Mouse (Mus musculus) gastrocnemius, postnatal 14 days (tissue): ENCODE results near the gene Kat14. TPM values are rescaled to one million over a fixed set of nuclear protein-coding genes. Genes with fewer than 3 reads are reported as not detected.

Experiments
- DNase-seq: peaks from one replicate; pipeline ENCODE4 v3.0.0; 2021; ENCODE audit warnings: mixed read lengths
- intact Hi-C: fragments of 180-260 bp; cut with DNase I; formaldehyde crosslinking; loops from one replicate; pipeline ENCODE4 v1.15.1; 2025; ENCODE audit warnings: low total_unique reads
- total RNA-seq, 2 experiments: library from RNA; stranded (reverse); gene quantifications; 2 replicates each; pipeline ENCODE4 v1.2.3; 2021

The Kat14 gene
- total RNA-seq, 2 experiments from 2014 or later = 15.4 to 18.8 TPM

DNA sequence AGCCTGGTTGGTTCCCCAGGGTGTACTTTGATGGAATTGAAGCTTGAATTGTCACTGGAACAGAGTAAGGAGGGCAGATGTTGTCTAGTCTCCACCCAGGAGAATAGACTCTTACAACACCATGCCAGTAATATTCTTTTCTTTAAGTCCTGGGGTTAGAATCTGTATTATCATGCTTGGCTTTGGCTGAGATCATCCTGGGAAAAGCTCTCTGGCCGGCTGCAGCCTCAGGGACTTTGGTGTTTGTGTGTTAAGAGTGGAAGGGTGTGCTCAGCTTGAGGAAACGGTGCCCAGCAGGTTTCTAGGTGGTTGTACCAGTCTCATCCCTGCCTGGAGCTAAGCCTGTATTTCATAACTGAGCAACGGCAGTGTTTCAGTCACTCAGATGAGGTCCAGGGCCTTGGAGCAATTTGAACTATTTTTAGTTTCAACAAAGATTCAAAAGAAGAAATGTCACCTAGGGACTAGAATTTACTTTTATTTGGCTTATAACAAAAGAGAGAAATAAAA lies 70.5 kb downstream of the Kat14 start:
- no peak for DNase-seq
- intact Hi-C loops = no loop called here

DNA sequence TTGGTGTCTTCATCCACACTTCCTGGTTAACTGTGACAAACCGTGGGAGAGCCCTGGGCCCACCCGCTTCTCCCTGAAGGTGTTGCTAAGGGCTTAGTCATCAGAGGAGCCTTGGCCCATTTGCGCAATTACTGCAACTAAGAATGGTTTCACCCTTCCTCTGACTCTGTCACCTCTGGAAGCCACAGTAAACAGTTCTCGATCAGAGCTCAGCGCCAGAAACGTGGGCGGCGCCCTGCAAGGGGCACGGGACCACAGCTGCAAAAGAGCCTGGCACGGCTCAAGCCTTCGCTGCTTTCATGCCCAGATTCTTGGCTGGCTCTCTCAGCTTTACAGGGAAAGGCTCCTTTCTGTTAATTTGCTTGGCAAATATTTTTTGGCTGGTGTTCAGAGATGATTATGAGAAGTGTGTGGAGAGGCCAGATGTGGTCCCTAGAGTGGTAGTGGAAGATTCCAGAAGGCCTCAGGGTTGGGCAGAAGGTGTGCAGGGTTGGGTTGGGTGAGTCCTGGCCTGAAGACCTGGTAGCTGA lies 72.7 kb downstream of the Kat14 start:
- intact Hi-C loops = loop anchor here (10.0 kb wide), 1 partner anchor 137 kb away; no protein-coding TSS in a partner anchor
- DNase-seq = peak; percentile 18

DNA sequence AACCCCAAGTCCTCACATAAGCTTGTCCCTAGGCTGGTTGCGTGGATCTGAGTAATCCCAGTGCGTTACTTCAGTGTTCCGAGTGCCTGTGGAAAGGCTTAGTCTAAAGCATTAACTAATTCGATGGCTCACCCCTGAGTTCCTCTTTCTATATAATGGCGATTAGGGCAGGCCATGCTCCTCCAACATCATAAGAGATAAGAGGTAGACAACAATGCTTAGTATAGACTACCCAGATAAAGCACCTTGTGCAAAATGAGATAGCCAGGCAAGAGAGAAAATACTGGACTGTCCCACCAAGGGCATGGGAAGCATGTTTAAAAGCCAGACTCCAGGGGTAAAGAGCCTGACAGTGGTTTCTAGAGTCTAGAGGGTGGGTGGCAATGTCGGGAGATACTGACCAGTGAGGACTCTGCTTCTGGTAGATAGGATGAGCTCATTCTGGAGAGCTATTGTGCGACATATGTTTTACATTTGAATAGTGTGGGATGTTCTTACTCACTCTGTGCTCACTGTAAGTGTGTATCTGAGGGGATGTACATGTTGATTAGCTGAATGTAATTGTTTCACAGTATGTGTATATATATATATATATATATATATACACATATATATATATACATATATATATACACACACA lies 77.7 kb downstream of the Kat14 start:
- no peak for DNase-seq
- intact Hi-C loops = loop anchor here (10.0 kb wide), 1 partner anchor 142 kb away; no protein-coding TSS in a partner anchor

DNA sequence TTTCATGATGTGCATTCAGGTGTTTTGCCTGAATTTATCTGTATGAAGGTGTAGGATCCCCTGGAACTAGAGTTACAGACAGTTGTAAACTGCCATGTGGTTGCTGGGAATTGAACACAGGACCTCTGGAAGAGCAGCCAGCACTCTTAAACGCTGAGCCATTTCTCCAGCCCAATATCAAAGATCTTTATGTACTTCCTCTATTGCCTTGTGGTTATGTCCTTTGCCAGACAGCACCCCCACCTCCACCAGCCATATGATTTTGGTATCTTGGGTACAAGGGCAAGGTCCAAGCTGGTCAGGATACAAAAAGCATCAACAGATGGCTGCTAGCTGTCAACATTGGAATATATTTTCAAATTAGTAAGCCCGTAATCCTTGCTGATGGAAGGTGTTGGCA lies 81.6 kb downstream of the Kat14 start:
- intact Hi-C loops = loop anchor here (10.0 kb wide), 3 partner anchors 96 to 616 kb away; partner anchors contain the start of gene Bfsp1
- no peak for DNase-seq

DNA sequence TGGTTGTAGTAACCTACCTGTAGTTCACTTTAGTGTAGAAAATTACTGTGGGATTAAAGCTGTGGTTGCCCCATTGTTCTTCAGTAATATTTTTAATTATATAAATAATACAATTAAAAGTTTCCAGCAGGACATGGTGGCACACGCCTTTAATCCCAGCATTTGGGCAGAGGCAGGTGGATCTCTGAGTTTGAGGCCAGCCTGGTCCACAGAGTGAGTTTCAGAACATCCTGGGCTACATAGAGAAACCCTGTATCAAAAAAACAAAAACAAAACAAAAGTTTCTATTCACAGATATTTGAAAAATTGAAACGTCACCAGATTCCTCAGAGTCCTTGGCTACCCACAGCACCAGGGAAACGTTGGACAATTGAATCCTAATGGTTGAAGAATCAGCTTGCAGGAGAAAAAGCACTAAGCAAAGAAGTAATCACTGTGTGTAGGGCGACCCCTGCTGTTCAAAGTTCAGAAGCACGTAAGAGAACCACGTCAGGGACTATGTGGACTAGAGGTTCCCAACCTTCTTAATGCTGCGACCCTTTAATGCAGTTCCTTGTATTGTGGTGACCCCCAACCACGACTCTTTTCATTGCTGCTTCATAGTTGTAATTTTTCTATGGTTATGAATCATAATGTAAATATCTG lies 83.7 kb downstream of the Kat14 start:
- intact Hi-C loops = loop anchor here (10.0 kb wide), 3 partner anchors 98 to 618 kb away; partner anchors contain the start of gene Bfsp1
- DNase-seq = peak; percentile 64

Other genes with a start within 250 kb of the Kat14 start
- gene Mgme1, start 98.3 kb upstream of the Kat14 start, total RNA-seq = 1 to 10 TPM; 5.4 to 5.6 TPM
- gene Snx5, start 98.1 kb upstream of the Kat14 start, total RNA-seq = 10 to 100 TPM; 45.5 to 53.2 TPM
- gene Ovol2, start 36.8 kb upstream of the Kat14 start, total RNA-seq = not detected
- 1 to 10 TPM; 5.7 to 6.5 TPM for gene Pet117, start within 50 bp of the Kat14 start, total RNA-seq
- gene Dzank1, start 158.4 kb downstream of the Kat14 start, total RNA-seq = under 1 TPM; 0.47 to 0.84 TPM
- gene Polr3f, start 158.7 kb downstream of the Kat14 start, total RNA-seq = 10 to 100 TPM in 1 of 2 experiments, 1 to 10 TPM in 1; 7.9 to 10.6 TPM
- gene Rbbp9, start 181.9 kb downstream of the Kat14 start, total RNA-seq = 1 to 10 TPM; 7.4 to 7.9 TPM
- gene Sec23b, start 187.2 kb downstream of the Kat14 start, total RNA-seq = 10 to 100 TPM; 11.1 to 14.1 TPM
- 10 to 100 TPM; 48.2 to 59.3 TPM for gene Smim26, start 225.1 kb downstream of the Kat14 start, total RNA-seq
- 10 to 100 TPM; 12.1 to 12.5 TPM for gene Dtd1, start 230.9 kb downstream of the Kat14 start, total RNA-seq